Mouse (Mus musculus): ENCODE results near the gene Bricd5.
A peak's percentile ranks its signal among the peaks of the same experiment; 100 is the strongest.
"Not testable (repeated sequence)": the region's sequence is repeated elsewhere in the genome, so short reads cannot be mapped to it uniquely, and the experiment has no call there.

The Bricd5 gene

GRCm38 (mm10) chr17:24473612-24474275 is at the start of gene Bricd5:
Gene Bricd5, plus strand, starts transcription at chr17:24473884.
- DNase-seq = no peak

- DNase-seq = no peak
Measured at GRCm38 (mm10) chr17:24424489-24424888, 49.2 kb upstream of the Bricd5 start.

- DNase-seq = peak in 1 of 2 experiments; percentile 52
Measured at GRCm38 (mm10) chr17:24425326-24425725, 48.4 kb upstream of the Bricd5 start.

- no peak for DNase-seq
Measured at GRCm38 (mm10) chr17:24425905-24426304, 47.8 kb upstream of the Bricd5 start.

- peak; percentile 96 to 98 for DNase-seq
Measured at GRCm38 (mm10) chr17:24426471-24427169, 47.1 kb upstream of the Bricd5 start, which contains the start of gene Eci1. Gene Eci1, plus strand, starts transcription at chr17:24426641.

- DNase-seq = no peak
Measured at GRCm38 (mm10) chr17:24427170-24427557, 46.5 kb upstream of the Bricd5 start.

- DNase-seq = no peak
Measured at GRCm38 (mm10) chr17:24429201-24429983, 44.3 kb upstream of the Bricd5 start.

- DNase-seq = peak; percentile 47 to 67
Measured at GRCm38 (mm10) chr17:24437016-24437415, 36.7 kb upstream of the Bricd5 start.

GRCm38 (mm10) chr17:24440377-24440776 is 33.3 kb upstream of the Bricd5 start:
- DNase-seq = no peak

GRCm38 (mm10) chr17:24441148-24441547 is 32.5 kb upstream of the Bricd5 start:
- no peak for DNase-seq

- no peak for DNase-seq
Measured at GRCm38 (mm10) chr17:24442107-24442506, 31.6 kb upstream of the Bricd5 start.

GRCm38 (mm10) chr17:24442632-24443155 is 31.0 kb upstream of the Bricd5 start, which contains the start of gene Dnase1l2:
Gene Dnase1l2, minus strand, starts transcription at chr17:24443105.
- peak; percentile 48 to 49 for DNase-seq

GRCm38 (mm10) chr17:24443409-24443808 is 30.3 kb upstream of the Bricd5 start:
- peak; percentile 78 to 80 for DNase-seq

GRCm38 (mm10) chr17:24446590-24446989 is 27.1 kb upstream of the Bricd5 start:
- DNase-seq = no peak

GRCm38 (mm10) chr17:24449507-24449906 is 24.2 kb upstream of the Bricd5 start:
- DNase-seq = no peak

- DNase-seq = no peak
Measured at GRCm38 (mm10) chr17:24451220-24451619, 22.5 kb upstream of the Bricd5 start.

- DNase-seq = no peak
Measured at GRCm38 (mm10) chr17:24453372-24453771, 20.3 kb upstream of the Bricd5 start.

GRCm38 (mm10) chr17:24454218-24454755 is 19.4 kb upstream of the Bricd5 start:
- no peak for DNase-seq

- DNase-seq = peak; percentile 97 to 98
Measured at GRCm38 (mm10) chr17:24454756-24455522, 18.7 kb upstream of the Bricd5 start.

GRCm38 (mm10) chr17:24455523-24456206 is 18.0 kb upstream of the Bricd5 start:
- DNase-seq = not testable (repeated sequence)

GRCm38 (mm10) chr17:24461580-24461979 is 12.1 kb upstream of the Bricd5 start:
- no peak for DNase-seq
